Mouse (Mus musculus): ENCODE results near the gene Osbpl10. TPM values are rescaled to one million over a fixed set of nuclear protein-coding genes. Genes with fewer than 3 reads are reported as not detected.

Osbpl10 gene
- polyA plus RNA-seq, 1 experiment from 2014 or later = 2.7 TPM

GRCm38 (mm10) chr9:115043881-115044770 lies 65.8 kb downstream of the Osbpl10 start:
- ATAC-seq (ENCODE audit: low read depth) (no peak), DNase-seq (ENCODE audit: low spot score) (no peak)
- H3K27me3 ChIP-seq (replicated peaks; ENCODE audit: control insufficient read depth, insufficient read depth, low read length) = no peaks in the 10 kb centered on the region
- H3K4me2 ChIP-seq (ENCODE audit: low read depth, low read length) = no peak overlapping the region
- no peaks in the 10 kb centered on the region for H3K9me3 ChIP-seq (ENCODE audit: control insufficient read depth, low read length)
- H3K36me3 ChIP-seq (ENCODE audit: control insufficient read depth, insufficient read depth, low read length) = no peaks in the 10 kb centered on the region
- H3K4me1 ChIP-seq (ENCODE audit: control insufficient read depth, insufficient read depth, low read length) = no peaks in the 10 kb centered on the region
- WGBS = 77% methylated on average over 8 of the region's 8 CpGs
- H3K9ac ChIP-seq (ENCODE audit: low read depth, low read length) = no peak overlapping the region
- no peak overlapping the region for H3K27ac ChIP-seq (replicated peaks; ENCODE audit: low read depth, low read length)
- H3K4me3 ChIP-seq (ENCODE audit: low read depth, low read length) = no peak overlapping the region

- DNase-seq (ENCODE audit: low spot score) (no peak), ATAC-seq (ENCODE audit: low read depth) (no peak)
- no peaks in the 10 kb centered on the region for H3K4me1 ChIP-seq (ENCODE audit: control insufficient read depth, insufficient read depth, low read length)
- H3K27me3 ChIP-seq (replicated peaks; ENCODE audit: control insufficient read depth, insufficient read depth, low read length) = no peaks in the 10 kb centered on the region
- H3K36me3 ChIP-seq (ENCODE audit: control insufficient read depth, insufficient read depth, low read length) = no peaks in the 10 kb centered on the region
- H3K9ac ChIP-seq (ENCODE audit: low read depth, low read length) = no peak overlapping the region
- WGBS = 61% methylated on average over 16 of the region's 16 CpGs
- H3K4me3 ChIP-seq (ENCODE audit: low read depth, low read length) = no peak overlapping the region
- H3K27ac ChIP-seq (replicated peaks; ENCODE audit: low read depth, low read length) = no peak overlapping the region
- H3K9me3 ChIP-seq (ENCODE audit: control insufficient read depth, low read length) = no peaks in the 10 kb centered on the region
- no peak overlapping the region for H3K4me2 ChIP-seq (ENCODE audit: low read depth, low read length)
These were observed 66.9 kb downstream of the Osbpl10 start for GRCm38 (mm10) chr9:115045087-115045800.

GRCm38 (mm10) chr9:115046701-115047100 lies 68.3 kb downstream of the Osbpl10 start:
- Histone ChIP-seq H3K27ac (replicated peaks; ENCODE audit: low read depth, low read length) (no peak overlapping the region), H3K4me1 (ENCODE audit: control insufficient read depth, insufficient read depth, low read length) (no peaks in the 10 kb centered on the region), H3K4me2 (ENCODE audit: low read depth, low read length) (no peak overlapping the region), H3K9me3 (ENCODE audit: control insufficient read depth, low read length) (no peaks in the 10 kb centered on the region), H3K27me3 (replicated peaks; ENCODE audit: control insufficient read depth, insufficient read depth, low read length) (no peaks in the 10 kb centered on the region), H3K9ac (ENCODE audit: low read depth, low read length) (no peak overlapping the region), H3K4me3 (ENCODE audit: low read depth, low read length) (no peak overlapping the region), H3K36me3 (ENCODE audit: control insufficient read depth, insufficient read depth, low read length) (no peaks in the 10 kb centered on the region)
- WGBS = 77% methylated on average over 8 of the region's 8 CpGs
- DNase-seq (ENCODE audit: low spot score) (no peak), ATAC-seq (ENCODE audit: low read depth) (no peak)

- Histone ChIP-seq H3K36me3 (ENCODE audit: control insufficient read depth, insufficient read depth, low read length) (no peaks in the 10 kb centered on the region), H3K4me3 (ENCODE audit: low read depth, low read length) (no peak overlapping the region), H3K9ac (ENCODE audit: low read depth, low read length) (no peak overlapping the region), H3K4me1 (ENCODE audit: control insufficient read depth, insufficient read depth, low read length) (no peaks in the 10 kb centered on the region), H3K9me3 (ENCODE audit: control insufficient read depth, low read length) (no peaks in the 10 kb centered on the region), H3K27ac (replicated peaks; ENCODE audit: low read depth, low read length) (no peak overlapping the region), H3K4me2 (ENCODE audit: low read depth, low read length) (no peak overlapping the region), H3K27me3 (replicated peaks; ENCODE audit: control insufficient read depth, insufficient read depth, low read length) (no peaks in the 10 kb centered on the region)
- WGBS = 56% methylated on average over 10 of the region's 10 CpGs
- DNase-seq (ENCODE audit: low spot score) (no peak), ATAC-seq (ENCODE audit: low read depth) (no peak)
These were observed 70.0 kb downstream of the Osbpl10 start for GRCm38 (mm10) chr9:115048340-115048739.

- Histone ChIP-seq H3K27ac (replicated peaks; ENCODE audit: low read depth, low read length) (no peak overlapping the region), H3K9ac (ENCODE audit: low read depth, low read length) (no peak overlapping the region), H3K4me3 (ENCODE audit: low read depth, low read length) (no peak overlapping the region), H3K27me3 (replicated peaks; ENCODE audit: control insufficient read depth, insufficient read depth, low read length) (no peaks in the 10 kb centered on the region), H3K36me3 (ENCODE audit: control insufficient read depth, insufficient read depth, low read length) (no peaks in the 10 kb centered on the region), H3K4me2 (ENCODE audit: low read depth, low read length) (no peak overlapping the region), H3K9me3 (ENCODE audit: control insufficient read depth, low read length) (no peaks in the 10 kb centered on the region), H3K4me1 (ENCODE audit: control insufficient read depth, insufficient read depth, low read length) (no peaks in the 10 kb centered on the region)
- ATAC-seq (ENCODE audit: low read depth) (no peak), DNase-seq (ENCODE audit: low spot score) (no peak)
- WGBS = 66% methylated on average over 4 of the region's 7 CpGs
These were observed 70.5 kb downstream of the Osbpl10 start for GRCm38 (mm10) chr9:115048861-115049260.

GRCm38 (mm10) chr9:115049981-115050720 lies 71.8 kb downstream of the Osbpl10 start:
- Histone ChIP-seq H3K9me3 (ENCODE audit: control insufficient read depth, low read length) (no peaks in the 10 kb centered on the region), H3K4me3 (ENCODE audit: low read depth, low read length) (no peak overlapping the region), H3K4me2 (ENCODE audit: low read depth, low read length) (no peak overlapping the region), H3K4me1 (ENCODE audit: control insufficient read depth, insufficient read depth, low read length) (no peaks in the 10 kb centered on the region), H3K36me3 (ENCODE audit: control insufficient read depth, insufficient read depth, low read length) (no peaks in the 10 kb centered on the region), H3K9ac (ENCODE audit: low read depth, low read length) (no peak overlapping the region), H3K27ac (replicated peaks; ENCODE audit: low read depth, low read length) (no peak overlapping the region), H3K27me3 (replicated peaks; ENCODE audit: control insufficient read depth, insufficient read depth, low read length) (no peaks in the 10 kb centered on the region)
- WGBS = 80% methylated on average over 13 of the region's 13 CpGs
- ATAC-seq (ENCODE audit: low read depth) (no peak), DNase-seq (ENCODE audit: low spot score) (no peak)

GRCm38 (mm10) chr9:115051976-115052375 lies 73.6 kb downstream of the Osbpl10 start:
- Histone ChIP-seq H3K9ac (ENCODE audit: low read depth, low read length) (no peak overlapping the region), H3K4me2 (ENCODE audit: low read depth, low read length) (no peak overlapping the region), H3K36me3 (ENCODE audit: control insufficient read depth, insufficient read depth, low read length) (no peaks in the 10 kb centered on the region), H3K9me3 (ENCODE audit: control insufficient read depth, low read length) (no peaks in the 10 kb centered on the region), H3K4me1 (ENCODE audit: control insufficient read depth, insufficient read depth, low read length) (no peaks in the 10 kb centered on the region), H3K27me3 (replicated peaks; ENCODE audit: control insufficient read depth, insufficient read depth, low read length) (no peaks in the 10 kb centered on the region), H3K4me3 (ENCODE audit: low read depth, low read length) (no peak overlapping the region), H3K27ac (replicated peaks; ENCODE audit: low read depth, low read length) (no peak overlapping the region)
- 82% methylated on average over 3 of the region's 3 CpGs for WGBS
- DNase-seq (ENCODE audit: low spot score) (no peak), ATAC-seq (ENCODE audit: low read depth) (no peak)

- no peaks in the 10 kb centered on the region for H3K9me3 ChIP-seq (ENCODE audit: control insufficient read depth, low read length)
- 92% methylated on average over 14 of the region's 14 CpGs for WGBS
- H3K4me1 ChIP-seq (ENCODE audit: control insufficient read depth, insufficient read depth, low read length) = no peaks in the 10 kb centered on the region; the same call in 1 of the 2 replicates
- H3K27me3 ChIP-seq (replicated peaks; ENCODE audit: control insufficient read depth, insufficient read depth, low read length) = no peaks in the 10 kb centered on the region
- ATAC-seq (ENCODE audit: low read depth) = no peak
- no peak overlapping the region for H3K27ac ChIP-seq (replicated peaks; ENCODE audit: low read depth, low read length)
- no peak overlapping the region for H3K4me3 ChIP-seq (ENCODE audit: low read depth, low read length)
- no peak overlapping the region for H3K9ac ChIP-seq (ENCODE audit: low read depth, low read length)
- H3K4me2 ChIP-seq (ENCODE audit: low read depth, low read length) = no peak overlapping the region
- DNase-seq (ENCODE audit: low spot score) = no peak
- H3K36me3 ChIP-seq (ENCODE audit: control insufficient read depth, insufficient read depth, low read length) = no peaks in the 10 kb centered on the region
These were observed 75.4 kb downstream of the Osbpl10 start for GRCm38 (mm10) chr9:115053779-115054178.

Data from embryonic facial prominence, embryonic 14.5 days (tissue).